Mouse (Mus musculus): Measurements from ENCODE around the gene Ccr1.

DNA sequence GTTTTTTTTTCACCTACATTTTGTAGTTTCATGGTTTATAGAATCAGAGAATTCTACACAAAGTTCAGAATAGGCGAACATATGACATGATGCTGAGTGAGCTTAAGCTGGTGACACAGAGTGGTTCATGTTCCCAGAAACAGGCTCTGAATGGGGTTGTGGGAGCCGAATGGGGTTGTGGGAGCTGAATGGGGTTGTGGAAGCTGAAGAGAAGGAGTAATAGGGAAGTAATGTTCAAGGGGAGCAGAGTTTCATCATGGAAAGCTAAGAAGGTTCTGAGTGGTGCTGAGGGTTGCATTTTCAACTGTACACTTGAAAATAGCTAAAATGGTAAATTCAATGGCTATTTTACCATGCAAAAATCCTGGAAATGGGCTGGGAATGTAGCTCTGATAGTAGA, 19.1 kb downstream of the Ccr1 start:
- TF ChIP-seq CTCF (IDR thresholded peaks at IDR 0.05; ENCODE audit: low read depth) (no peak), EP300 (IDR thresholded peaks at IDR 0.05; ENCODE audit: low read depth) (no peak)

All from liver, embryonic 14.5 days (tissue).